Mouse (Mus musculus): ENCODE measurements around the gene Cdc25b. TPM values are rescaled to one million over a fixed set of nuclear protein-coding genes. Genes with fewer than 3 reads are reported as not detected.
"Not testable (repeated sequence)": the region's sequence is repeated elsewhere in the genome, so short reads cannot be mapped to it uniquely, and the experiment has no call there.

The Cdc25b gene
- polyA plus RNA-seq, 1 experiment: 33.1 TPM

GRCm38 (mm10) chr2:131215941-131216858 is 29.5 kb downstream of the Cdc25b start:
- TF ChIP-seq CTCF (IDR thresholded peaks at IDR 0.05; ENCODE audit: borderline replicate concordance, insufficient read depth, low read length): no peak
- no peak for TF ChIP-seq POLR2A (IDR thresholded peaks at IDR 0.05; ENCODE audit: low read depth, low read length)
- Histone ChIP-seq H3K4me1 (ENCODE audit: control insufficient read depth, insufficient read depth, low read length) (no peaks in the 10 kb centered on the region; the same call in 1 of the 2 replicates), H3K4me3 (ENCODE audit: insufficient read depth, low read length) (no peak overlapping the region), H3K27ac (ENCODE audit: insufficient read depth, low read length) (no peak overlapping the region)

- Histone ChIP-seq H3K4me1 (ENCODE audit: control insufficient read depth, insufficient read depth, low read length) (no peaks in the 10 kb centered on the region), H3K4me3 (ENCODE audit: insufficient read depth, low read length) (no peak overlapping the region), H3K27ac (ENCODE audit: insufficient read depth, low read length) (no peak overlapping the region)
- TF ChIP-seq POLR2A (IDR thresholded peaks at IDR 0.05; ENCODE audit: low read depth, low read length) (no peak), CTCF (IDR thresholded peaks at IDR 0.05; ENCODE audit: borderline replicate concordance, insufficient read depth, low read length) (no peak)
These were observed 33.3 kb downstream of the Cdc25b start for GRCm38 (mm10) chr2:131220030-131220429.

DNA sequence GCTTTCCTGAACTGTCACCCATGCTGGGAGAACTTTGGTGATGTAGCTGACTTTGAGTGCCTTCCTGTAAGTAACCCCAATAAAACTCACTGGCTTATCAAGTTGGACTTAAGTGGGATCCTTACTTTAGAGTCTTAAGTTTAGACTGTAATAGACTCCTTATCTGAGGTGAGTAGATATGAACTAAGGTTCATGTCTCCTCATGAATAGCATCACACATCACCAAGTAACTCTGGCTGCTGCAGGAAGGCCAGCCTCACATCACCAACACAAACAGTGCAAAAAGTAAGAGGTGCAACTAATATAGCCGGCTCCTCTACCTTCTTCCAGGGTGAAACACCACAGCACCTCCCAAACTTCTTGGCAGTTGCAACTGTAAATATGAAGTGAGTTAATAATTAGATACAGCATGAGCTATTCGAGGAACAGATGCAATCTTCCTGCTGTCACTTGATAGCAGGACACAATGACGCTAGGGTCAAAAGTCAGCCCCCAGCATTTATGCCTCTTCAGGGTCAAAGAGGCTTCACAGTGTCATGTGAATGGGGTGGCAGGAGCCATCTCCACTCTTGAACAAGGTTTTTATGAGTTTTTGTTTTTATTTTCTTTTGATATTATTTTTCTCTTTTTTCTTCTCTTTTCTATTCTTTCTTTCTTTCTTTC is 35.2 kb downstream of the Cdc25b start:
- H3K4me3 ChIP-seq (ENCODE audit: insufficient read depth, low read length): no peak overlapping the region

DNA sequence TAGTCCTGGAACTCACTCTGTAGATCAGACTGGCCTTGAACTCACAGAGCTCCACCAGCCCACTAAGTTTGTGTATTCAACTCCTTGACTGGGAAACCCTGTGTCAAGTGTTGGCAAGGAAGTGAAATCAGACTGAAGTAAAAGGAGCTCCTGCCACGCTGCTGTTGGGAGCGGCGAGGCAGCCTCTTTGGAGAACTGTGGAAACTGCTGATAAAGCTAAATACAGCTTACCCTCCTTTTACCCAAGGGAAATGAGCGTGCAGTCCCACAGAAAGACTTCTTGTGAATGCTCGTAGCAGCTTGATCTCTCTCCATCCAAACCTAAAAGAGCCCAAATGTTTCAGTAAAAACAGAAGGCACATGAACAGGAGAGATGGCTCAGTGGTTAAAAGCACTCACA is 35.8 kb downstream of the Cdc25b start:
- Histone ChIP-seq H3K27ac (ENCODE audit: insufficient read depth, low read length) (no peak overlapping the region), H3K4me1 (ENCODE audit: control insufficient read depth, insufficient read depth, low read length) (no peaks in the 10 kb centered on the region), H3K4me3 (ENCODE audit: insufficient read depth, low read length) (no peak overlapping the region)
- TF ChIP-seq CTCF (IDR thresholded peaks at IDR 0.05; ENCODE audit: borderline replicate concordance, insufficient read depth, low read length) (no peak), POLR2A (IDR thresholded peaks at IDR 0.05; ENCODE audit: low read depth, low read length) (no peak)

More for the DNA sequence above, 35.2 kb downstream of the Cdc25b start:
- TF ChIP-seq POLR2A (IDR thresholded peaks at IDR 0.05; ENCODE audit: low read depth, low read length) (no peak), CTCF (IDR thresholded peaks at IDR 0.05; ENCODE audit: borderline replicate concordance, insufficient read depth, low read length) (no peak)
- Histone ChIP-seq H3K27ac (ENCODE audit: insufficient read depth, low read length) (no peak overlapping the region), H3K4me1 (ENCODE audit: control insufficient read depth, insufficient read depth, low read length) (no peaks in the 10 kb centered on the region)

DNA sequence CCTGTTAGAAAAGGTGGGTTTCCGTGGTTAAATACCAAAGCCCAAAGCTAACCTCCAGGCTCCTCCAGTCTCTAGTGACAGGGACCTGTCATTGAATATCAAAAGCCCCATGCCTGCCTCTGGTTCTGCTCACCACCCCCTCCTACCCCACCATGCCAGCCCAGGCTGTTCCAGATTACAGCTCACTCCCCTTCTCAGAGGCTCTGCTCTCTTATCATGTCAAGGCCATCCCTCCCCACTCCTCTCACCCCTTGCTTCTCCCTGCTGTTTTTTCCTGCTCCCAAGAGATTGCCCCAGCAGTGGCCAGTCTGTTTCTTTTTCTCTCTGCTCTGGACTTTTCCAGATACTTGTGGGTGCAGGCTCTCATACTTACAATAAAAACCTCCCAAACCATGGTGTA is 36.8 kb downstream of the Cdc25b start:
- no peaks in the 10 kb centered on the region for H3K4me1 ChIP-seq (ENCODE audit: control insufficient read depth, insufficient read depth, low read length)
- H3K27ac ChIP-seq (ENCODE audit: insufficient read depth, low read length): no peak overlapping the region
- TF ChIP-seq CTCF (IDR thresholded peaks at IDR 0.05; ENCODE audit: borderline replicate concordance, insufficient read depth, low read length) (no peak), POLR2A (IDR thresholded peaks at IDR 0.05; ENCODE audit: low read depth, low read length) (no peak)
- no peak overlapping the region for H3K4me3 ChIP-seq (ENCODE audit: insufficient read depth, low read length)

DNA sequence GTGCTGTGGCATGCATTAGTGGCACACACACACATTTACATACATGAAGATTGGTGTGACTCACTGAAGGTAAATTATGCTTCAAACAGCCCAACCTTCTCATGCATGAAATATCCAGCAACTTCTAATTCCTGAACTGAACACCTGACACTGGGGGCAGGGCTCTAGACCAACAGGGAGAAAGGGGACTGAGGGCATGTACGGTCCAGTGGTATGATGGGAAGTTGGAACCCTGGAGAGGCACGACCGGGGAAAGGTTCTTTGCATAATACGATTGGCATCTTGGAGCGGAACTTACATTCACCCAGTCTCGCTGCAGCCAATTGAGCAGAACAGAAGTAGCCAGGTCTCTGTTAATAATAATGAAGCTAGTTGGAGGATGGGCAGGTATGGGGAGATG is 38.4 kb downstream of the Cdc25b start:
- no peak for TF ChIP-seq POLR2A (IDR thresholded peaks at IDR 0.05; ENCODE audit: low read depth, low read length)
- TF ChIP-seq CTCF (IDR thresholded peaks at IDR 0.05; ENCODE audit: borderline replicate concordance, insufficient read depth, low read length): no peak
- Histone ChIP-seq H3K4me3 (ENCODE audit: insufficient read depth, low read length) (no peak overlapping the region), H3K4me1 (ENCODE audit: control insufficient read depth, insufficient read depth, low read length) (no peaks in the 10 kb centered on the region), H3K27ac (ENCODE audit: insufficient read depth, low read length) (no peak overlapping the region)

- not testable (repeated sequence) for H3K4me1 ChIP-seq (ENCODE audit: control insufficient read depth, insufficient read depth, low read length); H3K4me3 ChIP-seq (ENCODE audit: insufficient read depth, low read length); H3K27ac ChIP-seq (ENCODE audit: insufficient read depth, low read length)
These were observed 39.9 kb downstream of the Cdc25b start for GRCm38 (mm10) chr2:131226669-131227068.

DNA sequence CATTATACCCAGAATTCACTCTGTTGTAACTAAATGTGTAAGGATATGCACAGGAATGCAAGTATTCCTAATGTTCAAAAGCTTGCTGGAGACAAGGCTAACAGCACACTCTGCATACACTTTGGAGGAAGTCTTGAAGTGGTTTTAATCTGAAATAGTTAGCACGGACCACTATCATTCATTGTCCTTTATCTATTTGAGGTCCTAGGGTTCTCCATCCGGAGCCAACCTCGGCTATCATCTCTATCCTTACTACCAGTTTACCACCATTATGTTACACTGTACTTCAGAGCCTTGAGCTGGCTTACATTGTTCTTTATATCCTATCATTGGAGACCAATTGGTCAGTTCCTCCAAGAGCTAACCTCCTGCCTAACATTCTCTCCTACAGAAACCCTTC is 40.5 kb downstream of the Cdc25b start:
- H3K4me1 ChIP-seq (ENCODE audit: control insufficient read depth, insufficient read depth, low read length): no peaks in the 10 kb centered on the region
- no peak for TF ChIP-seq POLR2A (IDR thresholded peaks at IDR 0.05; ENCODE audit: low read depth, low read length)
- TF ChIP-seq CTCF (IDR thresholded peaks at IDR 0.05; ENCODE audit: borderline replicate concordance, insufficient read depth, low read length): no peak
- no peak overlapping the region for H3K4me3 ChIP-seq (ENCODE audit: insufficient read depth, low read length)
- H3K27ac ChIP-seq (ENCODE audit: insufficient read depth, low read length): no peak overlapping the region

DNA sequence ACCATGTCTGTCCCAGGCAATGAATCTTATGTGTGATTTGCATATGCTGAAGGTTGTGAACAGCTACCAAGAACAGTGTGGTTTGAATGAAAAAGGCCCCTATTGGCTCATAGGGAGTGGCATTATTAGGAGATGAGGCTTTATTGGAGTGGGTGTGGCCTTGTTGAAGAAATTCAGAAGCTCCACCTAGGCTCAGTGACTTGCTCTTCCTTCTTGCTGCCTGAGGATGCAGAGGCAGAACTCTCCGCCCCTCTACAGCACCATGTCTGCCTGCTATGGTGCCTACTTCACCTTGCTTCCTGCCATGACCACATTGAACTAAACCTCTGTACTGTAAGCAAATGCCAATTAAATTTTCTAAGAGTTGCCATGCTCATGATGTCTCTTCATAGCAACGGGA is 45.8 kb downstream of the Cdc25b start:
- peaks cover 9% of the 10 kb centered on the region for H3K4me1 ChIP-seq (ENCODE audit: control insufficient read depth, insufficient read depth, low read length)
- H3K4me3 ChIP-seq (ENCODE audit: insufficient read depth, low read length): no peak overlapping the region
- H3K27ac ChIP-seq (ENCODE audit: insufficient read depth, low read length): no peak overlapping the region
- TF ChIP-seq POLR2A (IDR thresholded peaks at IDR 0.05; ENCODE audit: low read depth, low read length) (no peak), CTCF (IDR thresholded peaks at IDR 0.05; ENCODE audit: borderline replicate concordance, insufficient read depth, low read length) (no peak)
